Mouse (Mus musculus) embryonic facial prominence, embryonic 11.5 days (tissue): ENCODE measurements at regions not wholly inside any gene's neighbourhood (a gene's known extent, or its start where the extent isn't known, plus 50 kb on each side); places are given as distances from the start of the nearest gene placed in this dataset.

Experiments used
- ATAC-seq: fragments of 200-750 bp; cut with Nextera tagmentation; replicated peaks from 2 replicates; pipeline ENCODE4 v1.8.0; 2017; ENCODE audit warnings: low read depth; ENCODE audit not compliant: insufficient number of reproducible peaks, low FRiP score, low TSS enrichment
- DNase-seq: peaks from one replicate; pipeline ENCODE4 v3.0.0-alpha.2; 2015; ENCODE audit warnings: low spot score
- H3K27ac ChIP-seq: fragments of 300-500 bp; sonication (generic); replicated peaks from 2 replicates; pipeline ENCODE4 v1.5.1; 2014; ENCODE audit warnings: mild to moderate bottlenecking, low read depth, low read length, control low read depth
- H3K27me3 ChIP-seq: fragments of 300-500 bp; sonication (generic); 2 replicates; pipeline ENCODE4 v1.6.1; 2014; ENCODE audit warnings: mild to moderate bottlenecking, low read length, moderate library complexity, mixed read lengths; ENCODE audit not compliant: control insufficient read depth, insufficient read depth
- H3K36me3 ChIP-seq: fragments of 300-500 bp; sonication (generic); replicated peaks from 2 replicates; pipeline ENCODE4 v1.6.1; 2014; ENCODE audit warnings: low read depth, mild to moderate bottlenecking, low read length, moderate library complexity, mixed read lengths; ENCODE audit not compliant: control insufficient read depth, insufficient read depth
- H3K4me1 ChIP-seq: fragments of 300-500 bp; sonication (generic); 2 replicates; pipeline ENCODE4 v1.6.1; 2014; ENCODE audit warnings: low read length, mixed read lengths; ENCODE audit not compliant: control insufficient read depth, insufficient read depth
- H3K4me2 ChIP-seq: fragments of 300-500 bp; sonication (generic); 2 replicates; pipeline ENCODE4 v1.6.1; 2014; ENCODE audit warnings: low read depth, mild to moderate bottlenecking, control low read depth, low read length, moderate library complexity
- H3K4me3 ChIP-seq: fragments of 300-500 bp; sonication (generic); 2 replicates; pipeline ENCODE4 v1.5.1; 2014; ENCODE audit warnings: low read depth, low read length, control low read depth
- H3K9ac ChIP-seq: fragments of 300-500 bp; sonication (generic); replicated peaks from 2 replicates; pipeline ENCODE4 v1.6.1; 2014; ENCODE audit warnings: mild to moderate bottlenecking, control low read depth, low read length
- H3K9me3 ChIP-seq: fragments of 300-500 bp; sonication (generic); replicated peaks from 2 replicates; pipeline ENCODE4 v1.6.1; 2016; ENCODE audit warnings: mild to moderate bottlenecking, low read length, inconsistent platforms, mixed read lengths; ENCODE audit not compliant: control insufficient read depth
- WGBS: fragments of 180-500 bp; shearing (Covaris S2); extraction: QIAGEN DNeasy Blood & Tissue Kit; methylation state at CpG from one replicate; pipeline ENCODE4 v1.1.7; 2014; 5-methylcytosine and 5-hydroxymethylcytosine counted together

DNA sequence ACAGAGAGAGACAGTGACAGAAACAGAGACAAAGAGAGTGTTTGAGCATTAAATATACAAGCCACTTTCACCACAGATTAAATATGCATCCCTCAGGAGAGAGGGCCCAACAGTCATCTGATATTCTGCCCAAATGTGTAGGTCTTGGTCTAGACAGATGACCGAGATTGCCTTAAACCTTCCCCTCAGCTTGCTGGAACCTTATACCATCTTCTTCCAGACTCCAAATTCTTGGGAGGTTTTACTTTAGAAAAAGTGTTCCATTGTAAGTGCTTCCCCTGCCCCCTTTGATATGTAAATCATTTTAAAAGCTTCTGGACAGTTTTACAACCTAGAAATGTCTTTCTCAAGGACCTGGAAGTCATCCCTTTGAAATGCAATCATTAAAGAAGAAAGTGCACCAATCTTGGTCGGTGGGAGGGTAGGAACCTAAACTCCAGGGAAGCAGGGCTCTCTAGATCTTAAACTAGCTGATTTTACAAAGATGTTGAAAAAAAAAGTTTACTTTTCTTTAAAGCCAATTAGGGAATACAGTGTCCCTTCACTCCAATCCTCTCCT is 458.8 kb downstream of the Phf3 start:
- ATAC-seq: no peak
- Histone ChIP-seq H3K36me3 (no peaks in the 10 kb centered on the region), H3K4me2 (no peak overlapping the region), H3K9ac (no peak overlapping the region), H3K9me3 (no peaks in the 10 kb centered on the region), H3K4me3 (no peak overlapping the region), H3K27me3 (no peaks in the 10 kb centered on the region), H3K4me1 (no peaks in the 10 kb centered on the region), H3K27ac (no peak overlapping the region)
- WGBS: 48% methylated on average over 2 of the region's 2 CpGs
- no peak for DNase-seq
